Mouse (Mus musculus) right cerebral cortex, postnatal 4 days (tissue): ENCODE measurements around the gene Gm10912.
"Not testable (repeated sequence)": the region's sequence is repeated elsewhere in the genome, so short reads cannot be mapped to it uniquely, and the experiment has no call there.

Experiments
- DNase-seq: peaks from one replicate; pipeline ENCODE4 v3.0.0-alpha.2; 2022

Gm10912 gene

GRCm38 (mm10) chr2:104065526-104065925 lies at the start of gene Gm10912:
Gm10912 (plus strand) TSS chr2:104065826.
- not testable (repeated sequence) for DNase-seq

GRCm38 (mm10) chr2:104023096-104023495 lies 42.5 kb upstream of the Gm10912 start:
- no peak for DNase-seq

GRCm38 (mm10) chr2:104024656-104025055 lies 41.0 kb upstream of the Gm10912 start:
- no peak for DNase-seq

- DNase-seq = peak; percentile 77
Measured at GRCm38 (mm10) chr2:104027458-104028138, 38.0 kb upstream of the Gm10912 start, which contains the start of gene Fbxo3. Fbxo3 (plus strand) TSS chr2:104027721.

- no peak for DNase-seq
Measured at GRCm38 (mm10) chr2:104028139-104028723, 37.4 kb upstream of the Gm10912 start, which contains the start of gene 4931422A03Rik. 4931422A03Rik (minus strand) TSS chr2:104028361.

- DNase-seq = no peak
Measured at GRCm38 (mm10) chr2:104029074-104029473, 36.6 kb upstream of the Gm10912 start.

GRCm38 (mm10) chr2:104030381-104030780 lies 35.2 kb upstream of the Gm10912 start:
- no peak for DNase-seq

- no peak for DNase-seq
Measured at GRCm38 (mm10) chr2:104032056-104032455, 33.6 kb upstream of the Gm10912 start.

GRCm38 (mm10) chr2:104034832-104035472 lies 30.7 kb upstream of the Gm10912 start:
- peak; percentile 52 for DNase-seq

- no peak for DNase-seq
Measured at GRCm38 (mm10) chr2:104035595-104035994, 30.0 kb upstream of the Gm10912 start.

GRCm38 (mm10) chr2:104036316-104036715 lies 29.3 kb upstream of the Gm10912 start:
- no peak for DNase-seq

GRCm38 (mm10) chr2:104038236-104038635 lies 27.4 kb upstream of the Gm10912 start:
- no peak for DNase-seq

- DNase-seq = no peak
Measured at GRCm38 (mm10) chr2:104041632-104042031, 24.0 kb upstream of the Gm10912 start.

GRCm38 (mm10) chr2:104042766-104043165 lies 22.9 kb upstream of the Gm10912 start:
- DNase-seq = no peak

- no peak for DNase-seq
Measured at GRCm38 (mm10) chr2:104043624-104044478, 21.8 kb upstream of the Gm10912 start.

GRCm38 (mm10) chr2:104044479-104045080 lies 21.0 kb upstream of the Gm10912 start:
- DNase-seq = no peak

- no peak for DNase-seq
Measured at GRCm38 (mm10) chr2:104058381-104058780, 7.2 kb upstream of the Gm10912 start.

- DNase-seq = no peak
Measured at GRCm38 (mm10) chr2:104058954-104059353, 6.7 kb upstream of the Gm10912 start.

GRCm38 (mm10) chr2:104059786-104060185 lies 5.8 kb upstream of the Gm10912 start:
- no peak for DNase-seq

GRCm38 (mm10) chr2:104060996-104061395 lies 4.6 kb upstream of the Gm10912 start:
- DNase-seq = no peak

- no peak for DNase-seq
Measured at GRCm38 (mm10) chr2:104062665-104063064, 3.0 kb upstream of the Gm10912 start.

GRCm38 (mm10) chr2:104064152-104064551 lies 1.5 kb upstream of the Gm10912 start:
- no peak for DNase-seq

GRCm38 (mm10) chr2:104068450-104068849 lies 2.8 kb downstream of the Gm10912 start, which contains the start of gene Gm10799:
Gm10799 (minus strand) TSS chr2:104068550.
- not testable (repeated sequence) for DNase-seq
